Mouse (Mus musculus) urinary bladder, postnatal 14 days (tissue): ENCODE results near the gene Gm20388.
A peak's percentile ranks its signal among the peaks of the same experiment; 100 is the strongest.

Experiments
- DNase-seq: peaks from one replicate; pipeline ENCODE4 v3.0.0; 2021; ENCODE audit warnings: low spot score

The Gm20388 gene

GRCm38 (mm10) chr8:122548891-122549439 is 2638.3 kb downstream of the Gm20388 start:
- no peak for DNase-seq

- DNase-seq, result peak; percentile 69
Observed at GRCm38 (mm10) chr8:122550234-122550994, 2639.8 kb downstream of the Gm20388 start.

GRCm38 (mm10) chr8:122550995-122551264 is 2640.3 kb downstream of the Gm20388 start:
- no peak for DNase-seq

GRCm38 (mm10) chr8:122551265-122552051 is 2640.8 kb downstream of the Gm20388 start, which contains the start of gene Piezo1:
Piezo1 (minus strand) TSS chr8:122551329.
- DNase-seq, result peak; percentile 95

DNA sequence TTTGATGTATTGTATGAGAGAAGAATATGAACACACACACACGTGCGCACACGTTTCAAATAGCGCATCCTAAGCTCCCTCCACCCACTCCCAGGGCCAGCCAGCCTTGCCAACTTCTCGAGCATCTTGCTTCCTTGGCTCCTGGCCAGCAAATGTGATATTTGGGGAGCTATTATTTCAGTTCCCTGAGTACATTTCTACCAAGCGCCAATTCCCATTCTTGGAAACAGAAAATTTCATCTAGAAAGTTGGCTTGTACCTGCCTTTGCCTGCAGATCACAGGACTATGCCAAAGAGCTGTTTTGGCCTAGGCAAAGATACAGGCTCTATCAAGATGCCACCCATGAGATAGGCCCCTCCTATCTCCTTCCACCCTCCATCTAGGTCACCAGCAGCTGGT is 2644.1 kb downstream of the Gm20388 start:
- DNase-seq, result no peak

DNA sequence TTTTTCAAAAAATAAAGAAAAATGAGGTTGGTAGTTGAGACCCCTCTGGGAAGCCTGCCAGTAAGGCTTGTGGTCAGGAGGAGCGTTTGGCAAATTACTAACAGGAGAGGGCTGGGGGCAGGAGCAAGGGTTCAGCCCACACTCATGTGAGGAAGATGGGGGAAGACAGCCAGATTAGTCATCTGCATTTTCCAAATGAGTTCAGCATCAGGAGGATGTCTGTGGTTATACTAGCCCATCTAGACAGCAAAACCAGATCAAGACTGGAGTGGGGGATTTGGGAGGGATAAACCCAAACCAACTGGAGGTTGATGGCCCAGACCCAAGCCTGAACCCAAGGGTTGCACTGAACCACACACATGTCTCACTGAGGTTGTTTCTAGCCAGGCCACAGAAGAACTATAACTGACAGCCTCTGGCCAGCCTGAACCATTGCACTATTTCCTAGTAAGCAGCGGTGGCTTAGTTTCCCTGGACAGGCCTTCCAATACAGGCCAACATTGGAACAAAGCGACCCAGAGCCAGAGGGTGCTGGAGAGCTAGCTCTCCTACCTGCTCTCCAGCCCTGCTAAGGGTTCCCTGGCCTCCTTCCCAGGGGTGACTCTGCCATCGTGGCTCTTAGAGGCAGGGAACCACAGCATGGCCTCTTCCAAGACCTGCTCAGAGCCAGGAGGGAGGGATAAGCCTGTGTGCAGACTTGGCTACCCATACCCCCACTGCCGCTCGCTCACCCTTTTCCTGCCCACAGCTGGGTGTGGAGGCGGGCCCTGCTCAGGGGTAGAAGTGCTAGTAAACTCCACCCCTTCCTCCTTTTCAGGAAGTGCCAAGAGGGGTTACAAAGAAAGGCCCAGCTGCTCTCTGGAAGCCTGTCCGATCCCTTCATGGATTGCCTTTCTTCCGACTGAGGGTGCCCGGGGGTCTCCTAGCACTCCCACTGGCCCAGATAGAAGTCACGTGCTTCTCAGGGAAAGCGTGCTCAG is 2645.7 kb downstream of the Gm20388 start:
- DNase-seq, result peak; percentile 43

DNA sequence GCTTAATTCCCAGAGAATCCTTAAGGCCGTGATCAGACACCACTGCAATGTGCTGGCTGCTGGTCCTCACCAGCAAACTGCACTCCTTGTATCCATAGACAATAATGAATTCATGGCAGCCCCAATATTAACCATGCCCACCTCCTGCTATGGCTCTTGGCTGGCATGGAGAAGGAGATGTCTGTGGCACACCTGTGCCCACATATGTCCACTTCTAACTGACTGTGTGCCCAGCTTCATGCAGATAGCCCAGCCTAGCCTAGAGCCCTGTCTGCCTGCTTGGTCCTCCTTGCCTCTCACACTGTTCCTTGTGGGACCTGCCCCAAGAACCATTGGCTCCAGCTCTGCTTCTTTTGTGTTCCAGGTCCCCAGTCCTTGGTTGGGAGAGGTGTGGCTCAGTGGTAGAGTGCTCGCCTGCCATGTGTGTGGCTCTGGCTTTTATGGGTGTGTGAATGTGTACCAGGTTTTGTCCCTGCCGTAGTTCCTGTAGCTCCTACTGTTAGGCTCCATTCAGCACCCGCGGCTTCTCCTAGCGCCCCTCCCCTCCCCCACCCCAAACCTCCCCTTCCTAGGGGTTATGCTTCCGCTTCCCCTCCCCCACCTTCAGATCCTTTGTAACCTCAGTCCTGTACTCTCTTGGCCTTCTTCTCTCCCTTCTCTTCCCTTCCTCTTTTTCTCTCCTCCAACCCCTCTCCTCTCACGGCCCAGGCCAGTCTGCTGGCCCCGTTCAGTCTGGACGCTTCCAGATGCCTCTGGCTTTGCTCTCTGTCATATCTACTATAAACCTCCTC is 2646.8 kb downstream of the Gm20388 start:
- DNase-seq, result no peak

DNA sequence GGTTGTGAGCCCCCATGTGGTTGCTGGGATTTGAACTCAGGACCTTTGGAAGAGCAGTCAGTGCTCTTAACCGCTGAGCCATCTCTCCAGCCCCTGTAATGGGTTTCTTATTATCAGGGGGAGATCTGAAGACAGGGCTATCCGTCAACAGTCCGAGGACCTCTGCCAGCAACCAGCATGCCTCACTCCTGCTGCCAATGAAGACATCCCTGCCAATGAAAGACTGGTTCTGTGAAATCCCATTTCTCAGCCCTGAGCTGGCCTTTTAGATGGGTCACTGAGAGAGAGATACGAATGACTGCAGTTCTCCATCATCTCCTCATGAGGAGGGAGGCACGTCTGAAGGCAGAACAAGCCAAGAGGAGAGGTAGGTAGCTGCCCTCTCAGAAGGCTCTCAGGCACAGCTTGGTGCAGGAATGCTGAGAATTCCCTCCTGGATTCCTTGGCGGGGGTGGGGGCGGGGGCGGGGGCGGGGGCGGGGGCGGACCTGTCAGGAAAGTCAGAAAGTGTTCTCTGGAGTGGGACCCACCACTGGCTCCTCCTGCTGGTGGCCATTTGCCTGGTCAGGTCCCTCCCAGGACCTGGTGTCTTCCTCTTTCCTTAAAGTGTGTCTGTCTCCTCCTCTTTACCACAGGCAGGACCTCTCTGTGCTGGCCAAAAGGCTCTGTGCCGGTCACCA is 2648.2 kb downstream of the Gm20388 start:
- no peak for DNase-seq

DNA sequence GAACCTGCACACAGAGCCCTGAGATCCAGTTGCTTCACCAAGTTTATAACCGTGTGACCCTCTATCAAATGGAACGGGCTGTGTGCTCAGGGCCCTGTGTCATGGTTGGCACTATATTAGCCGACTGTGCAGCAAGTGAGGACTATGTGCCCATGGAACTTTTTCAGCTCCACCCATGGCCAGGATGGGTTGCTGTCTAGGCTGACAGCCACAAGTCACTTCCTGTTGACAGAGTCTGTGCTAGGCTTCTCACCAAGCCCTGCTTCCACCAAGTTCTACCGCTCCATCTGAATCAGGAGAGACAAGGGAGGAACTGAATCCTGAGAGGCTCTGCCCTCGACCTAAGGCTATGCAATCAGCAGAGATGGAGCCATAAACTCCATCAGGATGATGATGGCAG is 2650.6 kb downstream of the Gm20388 start:
- DNase-seq, result no peak

DNA sequence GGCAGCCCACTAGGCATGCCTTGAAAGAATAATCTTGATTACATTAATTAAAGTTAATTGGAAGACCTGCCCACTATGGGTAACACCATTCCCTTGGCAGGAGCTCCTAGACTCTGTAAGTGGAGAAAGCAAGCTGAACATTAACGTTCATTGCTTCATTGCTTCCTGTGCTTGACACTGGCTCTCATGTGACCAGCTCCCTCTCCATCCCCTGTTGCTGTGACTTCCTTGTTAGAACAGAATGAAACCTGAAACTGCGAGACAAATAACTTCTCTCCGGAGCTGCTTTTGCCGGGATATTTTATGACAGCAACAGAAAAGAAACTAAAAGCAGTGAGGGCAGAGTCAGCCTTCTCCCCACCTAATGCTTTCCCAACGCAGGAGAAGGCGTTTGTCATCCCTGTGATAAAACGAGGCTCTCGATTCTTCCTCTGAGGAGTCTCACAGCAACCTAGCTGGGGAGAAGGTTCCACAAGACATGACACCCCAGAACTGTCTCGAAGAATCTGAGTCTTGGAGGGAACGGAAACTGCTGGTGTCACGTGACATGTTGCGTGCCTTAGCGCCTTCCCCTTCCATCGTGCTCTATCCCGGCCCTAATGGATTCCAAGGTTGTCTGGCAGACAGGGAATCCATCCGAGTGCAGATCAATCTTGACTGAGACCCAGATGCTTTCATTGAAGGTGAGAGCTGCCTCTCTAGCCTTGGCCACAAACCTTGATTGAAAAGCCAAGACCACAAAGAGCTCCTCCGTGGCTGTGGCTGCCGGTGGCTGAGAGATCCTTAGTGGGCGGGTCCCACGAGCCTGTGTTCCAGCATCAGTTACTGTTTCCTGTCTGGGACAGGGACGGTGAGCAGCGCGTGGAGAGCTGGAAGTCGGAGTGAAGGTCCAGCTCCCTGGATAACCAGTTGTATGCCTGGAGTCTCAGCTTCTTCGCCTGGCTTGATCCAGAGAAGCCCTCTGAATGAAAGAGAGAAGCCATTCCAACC is 2654.0 kb downstream of the Gm20388 start:
- no peak for DNase-seq

GRCm38 (mm10) chr8:122566766-122567165 is 2656.1 kb downstream of the Gm20388 start:
- DNase-seq, result no peak

- peak; percentile 95 for DNase-seq
Observed at GRCm38 (mm10) chr8:122567361-122568108, 2656.9 kb downstream of the Gm20388 start, which contains the start of gene Cdt1. Cdt1 (plus strand) TSS chr8:122568015.

DNA sequence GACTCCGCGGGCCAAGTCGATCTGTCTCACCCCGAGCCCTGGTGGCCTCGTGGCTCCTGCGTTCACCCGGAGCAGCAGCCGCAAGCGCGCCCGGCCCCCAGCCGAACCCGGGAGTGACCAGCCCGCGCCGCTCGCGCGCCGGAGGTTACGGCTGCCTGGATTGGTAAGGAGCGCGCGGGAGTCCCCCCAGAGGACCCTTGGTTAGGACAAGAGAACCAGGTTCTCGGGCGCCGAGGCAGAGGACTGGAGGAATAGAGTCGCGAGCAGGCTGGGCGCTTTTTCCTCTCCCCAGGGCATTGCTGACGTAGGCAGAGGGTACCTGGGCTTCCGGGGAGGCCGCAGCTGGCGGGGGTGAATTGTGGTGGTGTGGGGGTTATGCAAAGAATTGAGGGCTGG is 2657.5 kb downstream of the Gm20388 start:
- no peak for DNase-seq

- DNase-seq, result no peak
Observed at GRCm38 (mm10) chr8:122568881-122569309, 2658.3 kb downstream of the Gm20388 start.

DNA sequence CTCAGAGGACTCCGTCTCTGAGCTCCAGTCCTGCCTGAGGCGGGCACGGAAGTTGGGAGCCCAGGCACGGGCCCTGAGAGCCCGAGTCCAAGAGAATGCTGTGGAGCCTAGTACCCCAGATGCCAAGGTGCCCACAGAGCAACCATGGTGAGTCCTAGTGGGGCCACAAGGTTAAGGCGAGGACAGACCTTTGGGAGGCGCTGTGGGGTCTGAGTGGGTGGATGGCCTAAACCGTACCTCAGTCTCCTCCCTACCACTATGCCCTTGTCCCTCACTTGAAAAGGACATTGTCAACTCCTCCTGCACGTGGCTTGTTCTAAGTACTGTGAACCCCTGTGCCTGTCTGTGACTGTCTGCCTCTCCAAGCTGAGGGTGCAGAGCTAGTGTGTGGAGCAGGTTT is 2658.7 kb downstream of the Gm20388 start:
- no peak for DNase-seq

- no peak for DNase-seq
Observed at GRCm38 (mm10) chr8:122569996-122570395, 2659.4 kb downstream of the Gm20388 start.

DNA sequence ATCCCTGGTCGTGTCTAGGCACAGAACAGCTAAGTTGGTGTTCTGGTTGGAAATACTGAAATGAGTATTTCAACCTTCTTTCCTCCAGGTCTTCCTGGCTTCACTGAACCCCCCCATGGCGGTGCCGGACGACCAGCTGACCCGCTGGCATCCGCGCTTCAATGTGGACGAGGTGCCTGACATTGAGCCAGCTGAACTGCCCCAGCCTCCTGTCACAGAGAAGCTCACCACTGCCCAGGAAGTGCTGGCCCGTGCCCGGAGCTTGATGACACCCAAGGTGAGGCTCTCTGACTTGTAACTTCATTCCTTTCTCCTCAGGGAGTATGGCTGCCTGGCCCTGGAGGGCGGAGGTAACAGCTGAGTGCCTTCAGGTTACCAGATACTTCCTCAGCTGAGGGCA is 2660.5 kb downstream of the Gm20388 start:
- DNase-seq, result no peak

DNA sequence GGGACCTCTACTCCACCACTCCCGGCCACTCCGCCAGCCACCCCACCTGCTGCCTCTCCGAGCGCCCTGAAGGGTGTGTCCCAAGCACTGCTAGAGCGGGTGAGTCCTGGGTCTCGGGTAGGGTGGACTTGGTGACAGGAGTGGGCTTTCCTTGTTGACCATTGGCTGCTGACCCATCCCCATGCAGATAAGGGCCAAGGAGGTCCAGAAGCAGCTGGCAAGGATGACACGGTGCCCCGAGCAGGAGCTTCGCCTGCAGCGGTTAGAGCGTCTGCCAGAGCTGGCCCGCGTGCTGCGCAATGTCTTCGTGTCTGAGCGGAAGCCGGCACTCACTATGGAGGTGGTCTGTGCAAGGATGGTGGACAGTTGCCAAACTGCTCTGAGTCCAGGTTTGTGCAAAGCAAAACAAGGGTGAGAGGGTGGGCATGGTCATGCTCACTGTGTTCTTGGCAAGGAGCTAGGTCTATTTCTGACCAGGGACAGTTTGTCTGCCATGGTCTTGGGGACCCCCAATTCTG is 2661.2 kb downstream of the Gm20388 start:
- no peak for DNase-seq
